Mouse (Mus musculus) C2C12 (cell line): ENCODE measurements around the gene Abca1.

Source experiments
- CTCF ChIP-seq: IDR thresholded peaks from one replicate; pipeline ENCODE4 v1.5.1; 2011; ENCODE audit not compliant: control insufficient read depth, insufficient read depth, insufficient read length
- MYOD1 ChIP-seq: IDR thresholded peaks from one replicate; pipeline ENCODE4 v1.6.1; 2011; ENCODE audit warnings: low read depth; ENCODE audit not compliant: control insufficient read depth, insufficient read length

DNA sequence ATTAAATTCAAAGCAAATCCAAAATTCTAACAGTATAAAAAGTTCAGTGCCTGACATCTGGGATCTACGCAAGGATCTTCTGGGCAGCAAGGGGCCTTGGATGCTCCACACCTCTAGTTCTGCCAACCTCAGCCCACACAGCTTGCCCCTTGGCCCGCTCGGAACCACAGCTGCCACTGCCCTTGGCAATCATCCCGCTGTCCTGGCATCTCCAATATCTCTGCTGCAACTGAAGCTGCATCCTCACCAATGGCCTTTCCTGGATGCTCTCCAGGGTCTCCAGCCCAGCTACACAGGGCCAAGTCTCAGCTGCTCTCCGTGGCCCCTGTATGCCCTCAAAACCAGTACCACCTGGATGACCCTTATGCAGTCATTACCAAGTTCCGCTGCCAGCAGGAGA lies 160.2 kb downstream of the Abca1 start:
- TF ChIP-seq MYOD1 (no peak), CTCF (no peak)
